Mouse (Mus musculus): ENCODE measurements around the gene Prph2. TPM values are rescaled to one million over a fixed set of nuclear protein-coding genes. Genes with fewer than 3 reads are reported as not detected.

Gene Prph2
- total RNA-seq, 2 experiments from 2014 or later: not detected

DNA sequence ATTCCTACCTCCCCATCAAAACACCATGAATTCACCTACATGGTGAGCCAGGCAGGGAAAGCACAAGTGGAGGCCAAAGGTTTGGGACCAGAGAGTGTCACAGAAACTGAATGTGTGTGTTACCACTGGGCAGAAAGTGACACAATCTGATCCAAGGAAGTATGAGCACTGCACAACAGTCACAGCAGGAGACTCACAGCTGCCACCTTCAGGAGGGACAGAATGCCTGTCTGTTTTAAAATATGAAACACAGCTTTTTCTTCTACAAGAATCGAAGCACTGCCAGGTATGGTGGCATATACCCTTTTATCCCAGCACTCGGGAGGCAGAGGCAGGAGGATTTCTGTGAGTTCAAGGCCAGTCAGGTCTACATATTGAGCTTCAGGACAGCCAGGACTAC lies 47.8 kb downstream of the Prph2 start:
- no peak for DNase-seq (ENCODE audit: extremely low spot score in 1 of 2, low spot score in 1 of 2)

DNA sequence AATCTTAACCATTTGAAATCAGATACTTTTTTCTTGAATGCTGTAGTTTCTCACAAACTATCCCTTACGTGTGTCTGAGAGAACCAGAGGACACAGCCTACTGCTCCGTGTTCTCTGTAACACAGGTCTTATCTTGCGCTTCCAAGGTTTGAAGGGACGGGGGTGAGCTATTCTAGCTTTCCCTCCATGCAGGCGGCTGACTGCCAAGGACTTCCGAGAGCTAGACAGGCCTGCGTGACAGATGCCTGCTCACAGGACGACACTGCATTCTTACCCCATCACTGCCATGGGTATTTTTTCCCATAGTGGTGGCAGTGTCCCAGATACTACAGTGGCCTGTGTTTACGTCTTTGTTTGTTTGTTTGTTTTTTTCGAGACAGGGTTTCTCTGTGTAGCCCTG lies 50.0 kb downstream of the Prph2 start:
- no peak for DNase-seq (ENCODE audit: extremely low spot score in 1 of 2, low spot score in 1 of 2)

DNA sequence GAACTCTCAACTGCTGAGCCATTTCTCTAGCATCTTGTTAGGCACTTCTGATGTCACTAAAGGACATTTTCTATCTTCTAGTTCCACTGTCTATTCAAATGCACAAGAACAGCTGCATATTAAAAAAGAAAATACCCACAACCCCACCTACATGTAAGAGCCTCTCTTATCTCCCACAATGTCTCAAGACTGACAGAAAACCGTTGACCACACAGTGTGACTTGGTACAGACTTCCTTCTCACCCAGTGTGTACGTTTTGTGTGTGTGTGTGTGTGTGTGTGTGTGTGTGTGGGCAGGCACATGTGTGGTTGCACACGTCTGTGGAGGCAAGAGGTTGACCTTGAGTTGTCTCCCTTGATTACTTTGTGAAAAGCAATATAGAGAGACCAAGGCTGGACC lies 51.9 kb downstream of the Prph2 start:
- DNase-seq (ENCODE audit: extremely low spot score in 1 of 2, low spot score in 1 of 2): no peak

GRCm38 (mm10) chr17:46963186-46963585 lies 52.9 kb downstream of the Prph2 start:
- no peak for DNase-seq (ENCODE audit: extremely low spot score in 1 of 2, low spot score in 1 of 2)

- DNase-seq (ENCODE audit: extremely low spot score in 1 of 2, low spot score in 1 of 2): no peak
These were observed 56.6 kb downstream of the Prph2 start for GRCm38 (mm10) chr17:46966892-46967291.

- no peak for DNase-seq (ENCODE audit: extremely low spot score in 1 of 2, low spot score in 1 of 2)
These were observed 62.3 kb downstream of the Prph2 start for GRCm38 (mm10) chr17:46972603-46973002.

Other genes with a start within 250 kb of the Prph2 start
- gene Rrp36, start 236.1 kb upstream of the Prph2 start, total RNA-seq (2021): 10 to 100 TPM; 16.3 to 18.1 TPM
- gene Mea1, start 231.7 kb upstream of the Prph2 start, total RNA-seq (2021): 100 to 1,000 TPM in 1 of 2 experiments, 10 to 100 TPM in 1; 94.9 to 109 TPM
- gene Klhdc3, start 229.5 kb upstream of the Prph2 start, total RNA-seq (2021): 100 to 1,000 TPM; 180 to 197 TPM
- gene Ppp2r5d, start 205.3 kb upstream of the Prph2 start, total RNA-seq (2021): 10 to 100 TPM; 88.1 to 91.8 TPM
- 10 to 100 TPM; 52.7 to 53.5 TPM for gene Pex6, start 199.0 kb upstream of the Prph2 start, total RNA-seq (2021)
- under 1 TPM in 1 of 2 experiments, not detected in 1; 0.68 TPM for gene Gnmt, start 181.3 kb upstream of the Prph2 start, total RNA-seq (2021)
- 10 to 100 TPM; 62.3 to 68.2 TPM for gene Cnpy3, start 158.2 kb upstream of the Prph2 start, total RNA-seq (2021)
- not detected for gene Ptcra, start 146.7 kb upstream of the Prph2 start, total RNA-seq (2021)
- gene 2310039H08Rik, start 137.8 kb upstream of the Prph2 start, total RNA-seq (2021): 10 to 100 TPM in 1 of 2 experiments, 1 to 10 TPM in 1; 7.5 to 10.5 TPM
- gene Rpl7l1, start 127.8 kb upstream of the Prph2 start, total RNA-seq (2021): 10 to 100 TPM; 51.4 to 53.8 TPM
- gene Bicral, start 52.0 kb upstream of the Prph2 start, total RNA-seq (2021): 10 to 100 TPM; 47.5 to 60.3 TPM
- 10 to 100 TPM; 34.6 to 36.7 TPM for gene Tbcc, start 19.8 kb upstream of the Prph2 start, total RNA-seq (2021)
- 10 to 100 TPM; 51.5 to 59.1 TPM for gene Ubr2, start 100.1 kb downstream of the Prph2 start, total RNA-seq (2021)

Data from layer of hippocampus, postnatal 25 days (tissue).